ENCODE assay signal across 12 mouse cellular contexts in the genomic region with DNA sequence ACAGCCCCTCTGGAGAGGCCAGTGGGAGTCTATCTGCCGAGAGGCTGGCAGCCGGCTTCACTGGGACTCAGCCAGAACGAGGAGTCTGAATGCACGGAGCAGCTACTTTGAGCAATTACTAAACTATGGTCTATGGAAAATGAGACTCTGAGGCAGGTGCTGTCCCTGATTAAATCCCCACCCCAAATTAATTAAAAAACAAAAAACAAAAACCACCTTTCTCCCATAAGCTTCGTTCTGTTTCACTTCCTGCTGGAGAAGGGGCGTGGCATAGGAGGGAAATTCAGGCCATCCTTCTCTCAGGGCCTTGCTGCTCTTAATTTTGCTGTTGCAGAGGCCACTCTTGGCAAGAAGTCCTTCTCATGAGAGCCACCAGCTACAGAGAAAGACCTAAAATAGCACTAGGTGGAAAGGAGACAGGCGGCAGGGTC.
DNase-seq lines count a peak whose midpoint lies in the region; ATAC-seq and TF ChIP-seq lines count a peak whose summit lies in the region.
"Had no signal": no experiment of that assay in that cellular context is flagged by ENCODE, and none has a peak within 500 bp of the region (broad histone marks: within the 10 kb centered on the region; RNA-seq: fewer than 3 reads in every experiment).

No protein-coding gene starts in this region.

- TF ChIP-seq POLR2A in brain, embryonic 14.5 days (IDR thresholded peaks at IDR 0.05; ENCODE audit: borderline replicate concordance, extremely low read depth, insufficient read depth, insufficient read length, poor library complexity, severe bottlenecking): no peak

- TF ChIP-seq CTCF in brain, embryonic 14.5 days (IDR thresholded peaks at IDR 0.05; ENCODE audit: borderline replicate concordance, extremely low read depth, insufficient read depth, insufficient read length): no peak

- H3K4me2 ChIP-seq in intestine, embryonic 16.5 days (ENCODE audit: low read depth, low read length): 0 out of 2 replicates have a peak overlapping the region, but pooled peaks have one; percentile 20
- no peak overlapping the region for H3K4me2 ChIP-seq in intestine, embryonic 15.5 days (replicated peaks)
- peak overlapping the region; percentile 49 for H3K4me2 ChIP-seq in heart, embryonic 13.5 days
- H3K4me2 ChIP-seq in midbrain, embryonic 16.5 days (ENCODE audit: low read length): no peak overlapping the region
- H3K4me2 ChIP-seq: lung, embryonic 14.5 days had no signal

- no peaks in the 10 kb centered on the region for H3K27me3 ChIP-seq in intestine, embryonic 16.5 days (replicated peaks; ENCODE audit: control insufficient read depth, insufficient read depth, low read length)
- no peaks in the 10 kb centered on the region for H3K27me3 ChIP-seq in intestine, embryonic 15.5 days (replicated peaks)
- no peaks in the 10 kb centered on the region for H3K27me3 ChIP-seq in heart, embryonic 13.5 days (replicated peaks)
- no peaks in the 10 kb centered on the region for H3K27me3 ChIP-seq in midbrain, embryonic 16.5 days (ENCODE audit: control insufficient read depth, insufficient read depth, low read depth, low read length)

- H3K9me3 ChIP-seq in intestine, embryonic 16.5 days (ENCODE audit: control insufficient read depth, low read length): no peaks in the 10 kb centered on the region
- no peaks in the 10 kb centered on the region for H3K9me3 ChIP-seq in intestine, embryonic 15.5 days
- no peaks in the 10 kb centered on the region for H3K9me3 ChIP-seq in heart, embryonic 13.5 days
- H3K9me3 ChIP-seq in midbrain, embryonic 16.5 days (replicated peaks; ENCODE audit: control insufficient read depth, low read length, poor library complexity, severe bottlenecking): no peaks in the 10 kb centered on the region

- H3K4me1 ChIP-seq in intestine, embryonic 16.5 days (ENCODE audit: control insufficient read depth, insufficient read depth, low read length): peaks cover 23% of the 10 kb centered on the region
- H3K4me1 ChIP-seq in intestine, embryonic 15.5 days (replicated peaks): peaks cover 24% of the 10 kb centered on the region
- peaks cover 36% of the 10 kb centered on the region for H3K4me1 ChIP-seq in heart, embryonic 13.5 days
- H3K4me1 ChIP-seq in midbrain, embryonic 16.5 days (ENCODE audit: control insufficient read depth, insufficient read depth, low read length): no peaks in the 10 kb centered on the region; the same call in 1 of the 2 replicates

- DNase-seq in brain, embryonic 14.5 days (ENCODE audit: low read depth): peak; percentile 57
- DNase-seq in skeletal muscle tissue, adult 2 months (ENCODE audit: low read depth, low spot score): peak; percentile 72
- DNase-seq in layer of hippocampus, adult 8-10 months (ENCODE audit: low spot score in 2 of 2): no peak
- no peak for DNase-seq in adipocyte (ENCODE audit: low spot score)
- DNase-seq: adrenal gland, postnatal 25 days; kidney, adult 18-20 months; lung, embryonic 14.5 days had no signal

- no peak overlapping the region for H3K4me3 ChIP-seq in intestine, embryonic 16.5 days (ENCODE audit: low read length)
- no peak overlapping the region for H3K4me3 ChIP-seq in intestine, embryonic 15.5 days (replicated peaks)
- peak overlapping the region; percentile 24; the same call in 1 of the 2 replicates for H3K4me3 ChIP-seq in heart, embryonic 13.5 days
- no peak overlapping the region for H3K4me3 ChIP-seq in midbrain, embryonic 16.5 days (ENCODE audit: low read depth, low read length)

- 51% methylated on average over 7 of the region's 7 CpGs for WGBS in intestine, embryonic 16.5 days
- WGBS in intestine, embryonic 15.5 days: 52% methylated on average over 7 of the region's 7 CpGs
- WGBS in heart, embryonic 13.5 days: 52% methylated on average over 7 of the region's 7 CpGs
- 57% methylated on average over 7 of the region's 7 CpGs for WGBS in midbrain, embryonic 16.5 days

- no peak for ATAC-seq in intestine, embryonic 16.5 days
- ATAC-seq in intestine, embryonic 15.5 days: no peak
- no peak for ATAC-seq in heart, embryonic 13.5 days (ENCODE audit: extremely low read depth, insufficient number of reproducible peaks, low FRiP score, low TSS enrichment)
- ATAC-seq in midbrain, embryonic 16.5 days: no peak
- ATAC-seq: forebrain, embryonic 16.5 days had no signal

- H3K36me3 ChIP-seq in intestine, embryonic 16.5 days (ENCODE audit: control insufficient read depth, insufficient read depth, low read length): no peaks in the 10 kb centered on the region
- no peaks in the 10 kb centered on the region for H3K36me3 ChIP-seq in intestine, embryonic 15.5 days
- H3K36me3 ChIP-seq in heart, embryonic 13.5 days: no peaks in the 10 kb centered on the region
- H3K36me3 ChIP-seq in midbrain, embryonic 16.5 days (ENCODE audit: control insufficient read depth, insufficient read depth, low read length): no peaks in the 10 kb centered on the region

- 0 out of 2 replicates have a peak overlapping the region, but pooled peaks have one; percentile 27 for H3K9ac ChIP-seq in intestine, embryonic 16.5 days (ENCODE audit: low read depth, low read length)
- H3K9ac ChIP-seq in intestine, embryonic 15.5 days: no peak overlapping the region
- peak overlapping the region; percentile 25; the same call in 1 of the 2 replicates for H3K9ac ChIP-seq in heart, embryonic 13.5 days
- no peak overlapping the region for H3K9ac ChIP-seq in midbrain, embryonic 16.5 days (ENCODE audit: low read depth, low read length)
- H3K9ac ChIP-seq: lung, embryonic 14.5 days had no signal

- H3K27ac ChIP-seq in intestine, embryonic 16.5 days (ENCODE audit: low read length): no peak overlapping the region
- H3K27ac ChIP-seq in intestine, embryonic 15.5 days: no peak overlapping the region
- H3K27ac ChIP-seq in heart, embryonic 13.5 days (replicated peaks): 0 out of 2 replicates have a peak overlapping the region, but pooled peaks have one; percentile 3
- no peak overlapping the region for H3K27ac ChIP-seq in midbrain, embryonic 16.5 days (ENCODE audit: low read length)

Comparison
In these comparisons a context has a peak if more than half of its experiments do, and no peak if none do; other contexts are left out.
1. H3K4me2 ChIP-seq: peak in intestine, embryonic 16.5 days (single experiment) and heart, embryonic 13.5 days (single experiment); none in intestine, embryonic 15.5 days (single experiment) and midbrain, embryonic 16.5 days (single experiment).
2. H3K9ac ChIP-seq: peak in intestine, embryonic 16.5 days (single experiment) and heart, embryonic 13.5 days (single experiment); none in intestine, embryonic 15.5 days (single experiment) and midbrain, embryonic 16.5 days (single experiment).
3. DNase-seq: peak in brain, embryonic 14.5 days (single experiment) and skeletal muscle tissue, adult 2 months (single experiment); none in layer of hippocampus, adult 8-10 months (0 of 2) and adipocyte (single experiment).